Mouse (Mus musculus) ES-E14 (cell line): ENCODE measurements at regions not wholly inside any gene's neighbourhood (a gene's known extent, or its start where the extent isn't known, plus 50 kb on each side); places are given as distances from the start of the nearest gene placed in this dataset.

Source experiments
- DNase-seq: peaks from one replicate; pipeline ENCODE4 v3.0.0-alpha.2; 2013; ENCODE audit warnings: low read depth, low spot score
- H3K27ac ChIP-seq: 2 replicates; pipeline ENCODE4 v1.5.1; 2012; ENCODE audit warnings: low read depth, mild to moderate bottlenecking, low read length, moderate library complexity, mixed read lengths; ENCODE audit not compliant: poor library complexity, insufficient read depth, severe bottlenecking
- H3K36me3 ChIP-seq: 2 replicates; pipeline ENCODE4 v1.6.1; 2012; ENCODE audit warnings: mild to moderate bottlenecking, low read length, moderate library complexity, mixed read lengths; ENCODE audit not compliant: control insufficient read depth, poor library complexity, insufficient read depth, severe bottlenecking
- H3K4me1 ChIP-seq, 2 experiments: fragments of 150-350 bp in 1 of 2; sonication (generic) in 1 of 2; 2 replicates each; pipeline ENCODE4 v1.6.1; 2012; ENCODE audit warnings: low read length in 2 of 2, mild to moderate bottlenecking in 1 of 2, mixed read lengths in 1 of 2; ENCODE audit not compliant: control insufficient read depth in 2 of 2, insufficient read depth in 2 of 2, poor library complexity in 1 of 2
- H3K4me3 ChIP-seq, 2 experiments: fragments of 150-350 bp in 1 of 2; sonication (generic) in 1 of 2; 2 replicates each; pipeline ENCODE4 v1.5.1; 2012; ENCODE audit warnings: low read length in 2 of 2, low read depth in 1 of 2, mild to moderate bottlenecking in 1 of 2, mixed read lengths in 1 of 2; ENCODE audit not compliant: insufficient read depth in 1 of 2, poor library complexity in 1 of 2, severe bottlenecking in 1 of 2
- H3K9ac ChIP-seq: 2 replicates; pipeline ENCODE4 v1.6.1; 2012; ENCODE audit warnings: low read depth, mild to moderate bottlenecking, low read length, mixed read lengths; ENCODE audit not compliant: poor library complexity, insufficient read depth, severe bottlenecking
- H3K9me3 ChIP-seq: fragments of 150-350 bp; sonication (generic); 2 replicates; pipeline ENCODE4 v1.6.1; 2012; ENCODE audit warnings: low read depth, mild to moderate bottlenecking, low read length; ENCODE audit not compliant: control insufficient read depth, insufficient read depth
- CHD2 ChIP-seq: IDR thresholded peaks from 2 replicates; pipeline ENCODE4 v1.6.1; 2014; ENCODE audit warnings: mild to moderate bottlenecking, low read depth, low read length, inconsistent platforms
- HCFC1 ChIP-seq: IDR thresholded peaks from 2 replicates; pipeline ENCODE4 v1.6.1; 2012; ENCODE audit warnings: low read length, inconsistent platforms, borderline replicate concordance; ENCODE audit not compliant: insufficient read depth
- MAFK ChIP-seq: IDR thresholded peaks from 2 replicates; pipeline ENCODE4 v1.6.1; 2014; ENCODE audit warnings: mild to moderate bottlenecking, low read depth, low read length, inconsistent platforms; ENCODE audit not compliant: insufficient read depth
- ZC3H11A ChIP-seq: IDR thresholded peaks from 2 replicates; pipeline ENCODE4 v1.6.1; 2012; ENCODE audit warnings: low read depth, mild to moderate bottlenecking, inconsistent platforms, low read length, borderline replicate concordance
- ZNF384 ChIP-seq: IDR thresholded peaks from 2 replicates; pipeline ENCODE4 v1.6.1; 2012; ENCODE audit warnings: low read depth, low read length, inconsistent platforms
- in situ Hi-C, 2 experiments: fragments of 600-800 bp; cut with MboI; formaldehyde crosslinking; loops; one replicate each; pipeline ENCODE4 v1.15.1; 2025; ENCODE audit warnings: low sequenced_read_pairs in 2 of 2, inconsistent platforms in 1 of 2; ENCODE audit not compliant: unreplicated experiment in 2 of 2

GRCm38 (mm10) chr17:88164805-88165204, 99.7 kb upstream of the Fbxo11 start:
- no peak for DNase-seq
- no peak for TF ChIP-seq ZC3H11A
- no peak overlapping the region for H3K4me3 ChIP-seq
- H3K27ac ChIP-seq = no peak overlapping the region
- H3K36me3 ChIP-seq = peaks cover 7% of the 10 kb centered on the region; the same call in 1 of the 2 replicates
- no peaks in the 10 kb centered on the region for H3K9me3 ChIP-seq
- no peak overlapping the region for H3K9ac ChIP-seq
- in situ Hi-C loops = no loop called here
- H3K4me1 ChIP-seq = peaks cover 5 to 6% of the 10 kb centered on the region in 2 experiments; a peak in 3 of 4 replicates

GRCm38 (mm10) chr17:88165811-88166210, 100.7 kb upstream of the Fbxo11 start:
- H3K9me3 ChIP-seq = no peaks in the 10 kb centered on the region
- H3K27ac ChIP-seq = no peak overlapping the region
- no peak for DNase-seq
- no peak overlapping the region for H3K9ac ChIP-seq
- no peak overlapping the region for H3K4me3 ChIP-seq
- in situ Hi-C loops = no loop called here
- TF ChIP-seq CHD2 (no peak), HCFC1 (no peak), ZC3H11A (no peak), MAFK (no peak), ZNF384 (no peak)
- H3K36me3 ChIP-seq = peaks cover 7% of the 10 kb centered on the region; the same call in 1 of the 2 replicates
- H3K4me1 ChIP-seq = peaks cover 5 to 6% of the 10 kb centered on the region in 2 experiments; a peak in 3 of 4 replicates

GRCm38 (mm10) chr17:88168262-88169096, 103.4 kb upstream of the Fbxo11 start:
- in situ Hi-C loops = no loop called here
- TF ChIP-seq ZC3H11A (no peak), HCFC1 (no peak), MAFK (no peak), CHD2 (no peak), ZNF384 (no peak)

GRCm38 (mm10) chr17:88171606-88172005, 106.5 kb upstream of the Fbxo11 start:
- Histone ChIP-seq H3K4me3 (no peak overlapping the region), H3K9ac (no peak overlapping the region), H3K9me3 (no peaks in the 10 kb centered on the region), H3K27ac (no peak overlapping the region), H3K36me3 (peaks cover 1% of the 10 kb centered on the region; the same call in 1 of the 2 replicates), H3K4me1 (no peaks in the 10 kb centered on the region)
- in situ Hi-C loops = no loop called here
- DNase-seq = no peak
- TF ChIP-seq HCFC1 = no peak
- TF ChIP-seq ZC3H11A = no peak
- TF ChIP-seq CHD2 = no peak
- no peak for TF ChIP-seq ZNF384
- no peak for TF ChIP-seq MAFK

More at GRCm38 (mm10) chr17:88168262-88169096, 103.4 kb upstream of the Fbxo11 start:
- Histone ChIP-seq H3K9me3 (no peaks in the 10 kb centered on the region), H3K36me3 (peaks cover 2% of the 10 kb centered on the region; the same call in 1 of the 2 replicates), H3K4me3 (no peak overlapping the region), H3K9ac (no peak overlapping the region), H3K27ac (no peak overlapping the region), H3K4me1 (peaks cover 2 to 3% of the 10 kb centered on the region in 2 experiments; a peak in 2 of 4 replicates)
- no peak for DNase-seq

GRCm38 (mm10) chr17:88173354-88174032, 108.4 kb upstream of the Fbxo11 start:
- no peaks in the 10 kb centered on the region for H3K4me1 ChIP-seq
- H3K36me3 ChIP-seq = no peaks in the 10 kb centered on the region
- H3K9me3 ChIP-seq = no peaks in the 10 kb centered on the region
- H3K4me3 ChIP-seq = no peak overlapping the region
- no peak overlapping the region for H3K27ac ChIP-seq
- no peak for TF ChIP-seq HCFC1
- no peak for TF ChIP-seq MAFK
- peak; percentile 38; the same call in 1 of the 2 replicates for TF ChIP-seq ZC3H11A
- TF ChIP-seq ZNF384 = no peak
- TF ChIP-seq CHD2 = no peak
- no peak overlapping the region for H3K9ac ChIP-seq
- DNase-seq = peak; percentile 40
- in situ Hi-C loops = no loop called here
